Mouse (Mus musculus): Measurements from ENCODE around the gene Lrrfip1. TPM values are rescaled to one million over a fixed set of nuclear protein-coding genes. Genes with fewer than 3 reads are reported as not detected.

Lrrfip1 gene
- polyA plus RNA-seq, 1 experiment, result 83.3 TPM

- Histone ChIP-seq H3K79me2 (ENCODE audit: control insufficient read depth, insufficient read depth) (peaks cover 21% of the 10 kb centered on the region), H3ac (ENCODE audit: control insufficient read depth, insufficient read length) (no peak overlapping the region), H3K27me3 (ENCODE audit: control insufficient read depth, insufficient read depth, insufficient read length) (no peaks in the 10 kb centered on the region), H3K4me2 (ENCODE audit: low read depth) (no peak overlapping the region), H3K36me3 (ENCODE audit: control insufficient read depth, insufficient read depth) (no peaks in the 10 kb centered on the region), H3K4me3 (no peak overlapping the region)
- no peak for TF ChIP-seq USF1 (IDR thresholded peaks at IDR 0.05; ENCODE audit: low read depth)
- TF ChIP-seq REST (IDR thresholded peaks at IDR 0.05; ENCODE audit: insufficient read depth, insufficient read length), result no peak
- TF ChIP-seq TCF12 (IDR thresholded peaks at IDR 0.05; ENCODE audit: insufficient read depth, poor library complexity, severe bottlenecking), result no peak
- TF ChIP-seq POLR2AphosphoS2 (IDR thresholded peaks at IDR 0.05; ENCODE audit: insufficient read length, low read depth), result no peak
- TF ChIP-seq MYOG (IDR thresholded peaks at IDR 0.05; ENCODE audit: control insufficient read depth in 1 of 3, insufficient read depth in 1 of 3, insufficient read length in 2 of 3, low read depth in 2 of 3), result no peak
- TF ChIP-seq MAX (IDR thresholded peaks at IDR 0.05; ENCODE audit: low read depth), result no peak
- TF ChIP-seq MYOD1 (IDR thresholded peaks at IDR 0.05; ENCODE audit: control insufficient read depth in 1 of 3, insufficient read length in 2 of 3, low read depth in 2 of 3), result no peak
- TF ChIP-seq SRF (IDR thresholded peaks at IDR 0.05; ENCODE audit: control insufficient read depth, insufficient read length, low read depth), result no peak
- TF ChIP-seq POLR2A (IDR thresholded peaks at IDR 0.05; ENCODE audit: insufficient read length, low read depth), result no peak
- no peak for TF ChIP-seq CEBPB (IDR thresholded peaks at IDR 0.05; ENCODE audit: insufficient read depth, poor library complexity, severe bottlenecking)
Observed at GRCm38 (mm10) chr1:90995916-90996315, 2.6 kb upstream of the Lrrfip1 start.

GRCm38 (mm10) chr1:90997136-90997535, 1.4 kb upstream of the Lrrfip1 start:
- Histone ChIP-seq H3K36me3 (ENCODE audit: control insufficient read depth, insufficient read depth) (no peaks in the 10 kb centered on the region), H3K4me3 (no peak overlapping the region), H3K79me2 (ENCODE audit: control insufficient read depth, insufficient read depth) (peaks cover 34% of the 10 kb centered on the region), H3K4me2 (ENCODE audit: low read depth) (no peak overlapping the region), H3ac (ENCODE audit: control insufficient read depth, insufficient read length) (no peak overlapping the region), H3K27me3 (ENCODE audit: control insufficient read depth, insufficient read depth, insufficient read length) (no peaks in the 10 kb centered on the region)
- no peak for TF ChIP-seq TCF3 (IDR thresholded peaks at IDR 0.05; ENCODE audit: insufficient read length, low read depth)
- no peak for TF ChIP-seq TCF12 (IDR thresholded peaks at IDR 0.05; ENCODE audit: insufficient read depth, poor library complexity, severe bottlenecking)
- TF ChIP-seq CEBPB (IDR thresholded peaks at IDR 0.05; ENCODE audit: insufficient read depth, poor library complexity, severe bottlenecking), result no peak
- no peak for TF ChIP-seq POLR2A (IDR thresholded peaks at IDR 0.05; ENCODE audit: insufficient read length, low read depth)
- no peak for TF ChIP-seq MYOD1 (IDR thresholded peaks at IDR 0.05; ENCODE audit: control insufficient read depth in 1 of 3, insufficient read length in 2 of 3, low read depth in 2 of 3)
- no peak for TF ChIP-seq USF1 (IDR thresholded peaks at IDR 0.05; ENCODE audit: low read depth)
- TF ChIP-seq POLR2AphosphoS2 (IDR thresholded peaks at IDR 0.05; ENCODE audit: insufficient read length, low read depth), result no peak
- no peak for TF ChIP-seq MAX (IDR thresholded peaks at IDR 0.05; ENCODE audit: low read depth)
- no peak for TF ChIP-seq SRF (IDR thresholded peaks at IDR 0.05; ENCODE audit: control insufficient read depth, insufficient read length, low read depth)
- no peak for TF ChIP-seq REST (IDR thresholded peaks at IDR 0.05; ENCODE audit: insufficient read depth, insufficient read length)
- no peak for TF ChIP-seq MYOG (IDR thresholded peaks at IDR 0.05; ENCODE audit: control insufficient read depth in 1 of 3, insufficient read depth in 1 of 3, insufficient read length in 2 of 3, low read depth in 2 of 3)
- TF ChIP-seq E2F4 (IDR thresholded peaks at IDR 0.05; ENCODE audit: insufficient read depth), result no peak

DNA sequence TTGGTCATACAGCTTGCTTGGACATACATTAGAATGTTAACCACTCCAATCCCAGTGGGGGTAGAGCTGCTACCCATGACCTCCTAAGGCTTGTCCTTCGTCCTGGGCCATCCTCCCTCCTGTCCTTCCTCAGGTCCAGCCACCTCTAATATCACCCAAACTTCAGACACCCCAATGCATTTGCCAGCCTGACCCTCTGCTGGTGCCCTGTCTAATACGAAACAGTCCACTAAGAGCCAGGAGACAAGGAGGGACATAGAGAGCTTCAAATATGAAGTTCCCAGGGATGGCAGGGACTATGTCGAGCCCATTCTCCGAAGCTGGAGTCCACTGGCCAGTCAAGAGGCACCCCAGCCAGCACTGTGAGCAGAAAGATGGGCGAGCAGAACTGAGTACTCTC, 896 bp upstream of the Lrrfip1 start:
- TF ChIP-seq SRF (IDR thresholded peaks at IDR 0.05; ENCODE audit: control insufficient read depth, insufficient read length, low read depth) (no peak), CEBPB (IDR thresholded peaks at IDR 0.05; ENCODE audit: insufficient read depth, poor library complexity, severe bottlenecking) (no peak), POLR2AphosphoS2 (IDR thresholded peaks at IDR 0.05; ENCODE audit: insufficient read length, low read depth) (no peak), MYOG (IDR thresholded peaks at IDR 0.05; ENCODE audit: control insufficient read depth in 1 of 3, insufficient read depth in 1 of 3, insufficient read length in 2 of 3, low read depth in 2 of 3) (no peak), TCF3 (IDR thresholded peaks at IDR 0.05; ENCODE audit: insufficient read length, low read depth) (no peak), POLR2A (IDR thresholded peaks at IDR 0.05; ENCODE audit: insufficient read length, low read depth) (no peak), MAX (IDR thresholded peaks at IDR 0.05; ENCODE audit: low read depth) (no peak), REST (IDR thresholded peaks at IDR 0.05; ENCODE audit: insufficient read depth, insufficient read length) (no peak), USF1 (IDR thresholded peaks at IDR 0.05; ENCODE audit: low read depth) (no peak), MYOD1 (IDR thresholded peaks at IDR 0.05; ENCODE audit: control insufficient read depth in 1 of 3, insufficient read length in 2 of 3, low read depth in 2 of 3) (no peak), TCF12 (IDR thresholded peaks at IDR 0.05; ENCODE audit: insufficient read depth, poor library complexity, severe bottlenecking) (no peak)
- no peaks in the 10 kb centered on the region for H3K36me3 ChIP-seq (ENCODE audit: control insufficient read depth, insufficient read depth)
- H3K4me3 ChIP-seq, result peak overlapping the region; percentile 84
- H3K79me2 ChIP-seq (ENCODE audit: control insufficient read depth, insufficient read depth), result peaks cover 39% of the 10 kb centered on the region
- H3K4me2 ChIP-seq (ENCODE audit: low read depth), result no peak overlapping the region
- no peaks in the 10 kb centered on the region for H3K27me3 ChIP-seq (ENCODE audit: control insufficient read depth, insufficient read depth, insufficient read length)
- no peak overlapping the region for H3ac ChIP-seq (ENCODE audit: control insufficient read depth, insufficient read length)

DNA sequence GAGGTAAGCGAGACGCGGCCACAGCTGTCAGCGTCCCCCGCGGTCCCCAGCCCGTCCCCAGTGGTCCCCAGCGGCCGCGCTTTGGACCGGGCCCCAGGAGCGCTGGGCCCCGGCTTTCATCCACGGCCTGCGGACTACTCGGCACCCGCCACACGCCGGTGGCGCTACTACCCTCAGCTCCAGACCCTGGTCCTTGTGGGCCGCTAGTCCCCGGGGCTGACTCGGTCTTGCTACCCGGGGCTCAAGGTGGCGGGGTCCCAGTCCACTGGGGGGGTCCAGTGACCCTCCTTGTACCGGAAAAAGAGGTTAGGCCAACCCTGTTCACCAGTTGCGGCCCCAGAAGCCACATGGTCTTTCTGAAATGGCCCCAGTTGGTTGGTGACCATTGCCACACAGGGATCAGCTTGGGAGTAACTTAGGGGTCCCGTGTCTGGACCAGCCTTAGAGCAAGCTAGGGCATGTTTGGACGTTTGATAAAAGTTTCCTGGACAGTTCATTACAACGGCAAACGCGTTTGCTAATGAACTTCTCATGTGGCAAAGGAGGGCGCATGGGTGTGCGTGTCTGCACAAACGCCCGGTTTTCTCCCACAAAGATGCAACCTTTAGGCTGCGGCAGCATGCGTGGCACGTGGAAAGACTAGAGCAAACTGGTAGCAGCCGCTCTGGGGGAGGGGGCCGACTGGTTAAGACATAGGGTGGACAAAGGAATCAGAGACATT, 514 bp downstream of the Lrrfip1 start:
- Histone ChIP-seq H3K36me3 (ENCODE audit: control insufficient read depth, insufficient read depth) (no peaks in the 10 kb centered on the region), H3ac (ENCODE audit: control insufficient read depth, insufficient read length) (peak overlapping the region; percentile 79), H3K4me2 (ENCODE audit: low read depth) (peak overlapping the region; percentile 95), H3K27me3 (ENCODE audit: control insufficient read depth, insufficient read depth, insufficient read length) (no peaks in the 10 kb centered on the region), H3K79me2 (ENCODE audit: control insufficient read depth, insufficient read depth) (peaks cover 52% of the 10 kb centered on the region), H3K4me3 (peak overlapping the region; percentile 84)
- TF ChIP-seq USF1 (IDR thresholded peaks at IDR 0.05; ENCODE audit: low read depth) (no peak), POLR2AphosphoS2 (IDR thresholded peaks at IDR 0.05; ENCODE audit: insufficient read length, low read depth) (no peak), TCF3 (IDR thresholded peaks at IDR 0.05; ENCODE audit: insufficient read length, low read depth) (no peak), MAX (IDR thresholded peaks at IDR 0.05; ENCODE audit: low read depth) (no peak), MYOG (IDR thresholded peaks at IDR 0.05; ENCODE audit: control insufficient read depth in 1 of 3, insufficient read depth in 1 of 3, insufficient read length in 2 of 3, low read depth in 2 of 3) (no peak), POLR2A (IDR thresholded peaks at IDR 0.05; ENCODE audit: insufficient read length, low read depth) (no peak), E2F4 (IDR thresholded peaks at IDR 0.05; ENCODE audit: insufficient read depth) (no peak), TCF12 (IDR thresholded peaks at IDR 0.05; ENCODE audit: insufficient read depth, poor library complexity, severe bottlenecking) (no peak), MYOD1 (IDR thresholded peaks at IDR 0.05; ENCODE audit: control insufficient read depth in 1 of 3, insufficient read length in 2 of 3, low read depth in 2 of 3) (no peak), SRF (IDR thresholded peaks at IDR 0.05; ENCODE audit: control insufficient read depth, insufficient read length, low read depth) (no peak), CEBPB (IDR thresholded peaks at IDR 0.05; ENCODE audit: insufficient read depth, poor library complexity, severe bottlenecking) (no peak), REST (IDR thresholded peaks at IDR 0.05; ENCODE audit: insufficient read depth, insufficient read length) (no peak)
